Mouse (Mus musculus): ENCODE measurements around the gene Ubr7.

DNA sequence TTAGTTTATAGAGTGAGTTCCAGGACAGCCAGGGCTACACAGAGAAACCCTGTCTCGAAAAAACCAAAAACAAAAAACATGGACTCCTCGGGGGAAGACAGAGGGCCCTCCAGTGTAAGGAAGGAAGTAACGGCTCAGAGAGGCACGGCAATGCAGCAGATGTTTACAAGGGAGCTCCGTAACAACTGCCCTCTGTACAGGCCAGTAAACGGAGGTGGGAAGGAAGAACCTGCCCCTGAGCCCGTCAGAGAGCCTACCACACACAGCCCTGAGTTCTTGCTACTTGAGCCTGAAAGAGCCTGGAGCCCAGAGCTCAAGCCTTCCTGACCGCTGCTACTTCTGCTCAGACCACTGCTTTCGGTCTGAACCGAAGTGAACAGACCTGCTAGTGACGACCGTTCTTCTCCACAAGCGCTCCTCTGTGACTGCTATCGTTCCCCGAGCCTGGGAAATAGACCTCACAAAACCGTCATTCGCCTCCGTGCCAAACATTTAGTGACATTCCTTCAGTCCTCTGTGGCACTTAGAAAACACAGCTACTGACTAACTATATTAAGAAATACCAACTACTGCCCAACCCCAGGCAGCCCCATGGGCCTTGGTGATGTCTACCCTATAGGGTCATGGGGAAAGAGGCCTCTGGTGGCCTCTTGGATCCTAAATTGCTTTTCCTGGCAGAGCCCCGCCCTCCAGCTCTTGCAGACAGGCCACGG lies 44.5 kb upstream of the Ubr7 start:
- TF ChIP-seq CTCF (IDR thresholded peaks at IDR 0.05; ENCODE audit: extremely low read depth, insufficient read depth, insufficient read length, insufficient replicate concordance), result no peak
- TF ChIP-seq POLR2A (IDR thresholded peaks at IDR 0.05; ENCODE audit: low read depth, low read length), result no peak

Data from spleen, adult 2 months (tissue).